Mouse (Mus musculus): Measurements from ENCODE around the gene Tbc1d2b.

DNA sequence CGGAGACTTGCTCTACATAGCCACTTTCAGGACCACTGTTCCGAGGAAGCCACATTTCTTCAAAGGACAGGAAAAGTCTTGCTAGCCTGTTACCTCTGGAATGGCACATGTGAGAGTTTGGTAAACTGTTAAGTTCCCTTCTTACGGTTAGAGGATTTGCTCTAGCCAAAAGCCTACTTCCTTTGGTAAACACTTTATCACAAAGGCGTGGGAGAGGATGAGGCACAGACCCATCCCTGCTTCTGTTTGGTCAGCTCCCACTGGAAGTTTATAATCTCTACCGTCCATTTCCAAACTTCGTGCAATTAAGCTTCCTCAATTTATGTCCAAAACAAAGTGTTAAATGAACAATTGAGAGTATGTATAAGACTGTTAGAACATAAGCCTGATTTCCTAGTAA, 10.5 kb downstream of the Tbc1d2b start:
- TF ChIP-seq EP300 (IDR thresholded peaks at IDR 0.05; ENCODE audit: low read depth) (no peak), CTCF (IDR thresholded peaks at IDR 0.05; ENCODE audit: low read depth) (no peak)

All from liver, embryonic 14.5 days (tissue).